Mouse (Mus musculus) E14TG2a.4 (cell line): ENCODE data around the gene Cacng2.
A peak's percentile ranks its signal among the peaks of the same experiment; 100 is the strongest.

ENCODE experiments used
- H3K27me3 ChIP-seq: 2 replicates; pipeline ENCODE4 v1.6.1; 2014; ENCODE audit warnings: low read length, control low read depth; ENCODE audit not compliant: insufficient read depth
- H3K36me3 ChIP-seq: 2 replicates; pipeline ENCODE4 v1.6.1; 2014; ENCODE audit warnings: low read length, control low read depth; ENCODE audit not compliant: insufficient read depth
- H3K4me1 ChIP-seq: replicated peaks from 2 replicates; pipeline ENCODE4 v1.6.1; 2014; ENCODE audit warnings: low read depth, low read length, control low read depth
- H3K4me3 ChIP-seq: replicated peaks from 2 replicates; pipeline ENCODE4 v1.5.1; 2014; ENCODE audit warnings: mild to moderate bottlenecking, low read length
- H3K9me3 ChIP-seq: 2 replicates; pipeline ENCODE4 v1.6.1; 2014; ENCODE audit warnings: low read length, control low read depth
- CTCF ChIP-seq: conservative IDR thresholded peaks from 2 replicates; pipeline ENCODE4 v1.5.1; 2014; ENCODE audit warnings: low read length
- NANOG ChIP-seq: IDR thresholded peaks from 2 replicates; pipeline ENCODE4 v1.6.1; 2014; ENCODE audit warnings: borderline replicate concordance, low read length, mixed read lengths
- POU5F1 ChIP-seq: IDR thresholded peaks from 2 replicates; pipeline ENCODE4 v1.6.1; 2014; ENCODE audit warnings: low read length, borderline replicate concordance

The Cacng2 gene

GRCm38 (mm10) chr15:78050682-78051081 is 69.1 kb downstream of the Cacng2 start:
- no peak for TF ChIP-seq NANOG
- no peak for TF ChIP-seq POU5F1
- no peak for TF ChIP-seq CTCF
- peaks cover 8% of the 10 kb centered on the region for H3K4me1 ChIP-seq

GRCm38 (mm10) chr15:78049933-78050332 is 69.9 kb downstream of the Cacng2 start:
- no peaks in the 10 kb centered on the region for H3K36me3 ChIP-seq
- no peaks in the 10 kb centered on the region for H3K27me3 ChIP-seq
- TF ChIP-seq POU5F1 (no peak), CTCF (no peak), NANOG (no peak)
- H3K4me1 ChIP-seq: peaks cover 13% of the 10 kb centered on the region
- peaks cover 9% of the 10 kb centered on the region for H3K9me3 ChIP-seq
- H3K4me3 ChIP-seq: no peak overlapping the region

More at GRCm38 (mm10) chr15:78050682-78051081, 69.1 kb downstream of the Cacng2 start:
- Histone ChIP-seq H3K36me3 (no peaks in the 10 kb centered on the region), H3K4me3 (no peak overlapping the region), H3K9me3 (peaks cover 9% of the 10 kb centered on the region), H3K27me3 (no peaks in the 10 kb centered on the region)

GRCm38 (mm10) chr15:78045842-78046241 is 74.0 kb downstream of the Cacng2 start:
- Histone ChIP-seq H3K4me1 (peaks cover 43% of the 10 kb centered on the region), H3K9me3 (peaks cover 9% of the 10 kb centered on the region), H3K27me3 (no peaks in the 10 kb centered on the region), H3K4me3 (no peak overlapping the region), H3K36me3 (no peaks in the 10 kb centered on the region)
- no peak for TF ChIP-seq POU5F1
- TF ChIP-seq CTCF: no peak
- no peak for TF ChIP-seq NANOG

- Histone ChIP-seq H3K36me3 (no peaks in the 10 kb centered on the region), H3K9me3 (peaks cover 9% of the 10 kb centered on the region), H3K4me3 (no peak overlapping the region), H3K27me3 (no peaks in the 10 kb centered on the region), H3K4me1 (peaks cover 43% of the 10 kb centered on the region)
- no peak for TF ChIP-seq POU5F1
- TF ChIP-seq CTCF: no peak
- TF ChIP-seq NANOG: no peak
Observed at GRCm38 (mm10) chr15:78045314-78045713, 74.5 kb downstream of the Cacng2 start.

GRCm38 (mm10) chr15:78044826-78045225 is 75.0 kb downstream of the Cacng2 start:
- no peak for TF ChIP-seq NANOG
- peaks cover 8% of the 10 kb centered on the region for H3K9me3 ChIP-seq
- no peak overlapping the region for H3K4me3 ChIP-seq
- peaks cover 43% of the 10 kb centered on the region for H3K4me1 ChIP-seq
- no peaks in the 10 kb centered on the region for H3K27me3 ChIP-seq
- no peaks in the 10 kb centered on the region for H3K36me3 ChIP-seq

GRCm38 (mm10) chr15:78042706-78043105 is 77.1 kb downstream of the Cacng2 start:
- H3K9me3 ChIP-seq: no peaks in the 10 kb centered on the region
- H3K27me3 ChIP-seq: no peaks in the 10 kb centered on the region
- no peak overlapping the region for H3K4me3 ChIP-seq
- H3K4me1 ChIP-seq: peaks cover 49% of the 10 kb centered on the region
- TF ChIP-seq NANOG (no peak), CTCF (no peak), POU5F1 (no peak)
- H3K36me3 ChIP-seq: no peaks in the 10 kb centered on the region

GRCm38 (mm10) chr15:78037626-78038025 is 82.2 kb downstream of the Cacng2 start:
- no peaks in the 10 kb centered on the region for H3K27me3 ChIP-seq
- no peaks in the 10 kb centered on the region for H3K36me3 ChIP-seq
- peaks cover 29% of the 10 kb centered on the region for H3K4me1 ChIP-seq
- H3K4me3 ChIP-seq: peak overlapping the region; percentile 84
- TF ChIP-seq POU5F1 (0 out of 2 replicates have a peak, but pooled peaks have one; percentile 14), NANOG (no peak)
- H3K9me3 ChIP-seq: no peaks in the 10 kb centered on the region

GRCm38 (mm10) chr15:78036586-78036985 is 83.2 kb downstream of the Cacng2 start:
- H3K4me1 ChIP-seq: peaks cover 28% of the 10 kb centered on the region
- H3K9me3 ChIP-seq: no peaks in the 10 kb centered on the region
- no peak overlapping the region for H3K4me3 ChIP-seq
- no peak for TF ChIP-seq POU5F1
- no peak for TF ChIP-seq NANOG
- no peak for TF ChIP-seq CTCF
- H3K27me3 ChIP-seq: no peaks in the 10 kb centered on the region
- H3K36me3 ChIP-seq: no peaks in the 10 kb centered on the region

- no peaks in the 10 kb centered on the region for H3K36me3 ChIP-seq
- no peak overlapping the region for H3K4me3 ChIP-seq
- no peaks in the 10 kb centered on the region for H3K9me3 ChIP-seq
- H3K4me1 ChIP-seq: peaks cover 13% of the 10 kb centered on the region
- 0 out of 2 replicates have a peak, but pooled peaks cover 3% of the 10 kb centered on the region for H3K27me3 ChIP-seq
- TF ChIP-seq NANOG (no peak), POU5F1 (no peak), CTCF (no peak)
Observed at GRCm38 (mm10) chr15:78029938-78030337, 89.9 kb downstream of the Cacng2 start.
